Mouse (Mus musculus) regulatory T cell (primary cell): ENCODE data around the gene Mrpl41.

Source experiments
- in situ Hi-C: fragments of 300-600 bp; cut with MboI, MseI; formaldehyde crosslinking; loops from one replicate; pipeline ENCODE4 v1.15.1; 2025; ENCODE audit warnings: high pct_unique_total_duplicates

The Mrpl41 gene

DNA sequence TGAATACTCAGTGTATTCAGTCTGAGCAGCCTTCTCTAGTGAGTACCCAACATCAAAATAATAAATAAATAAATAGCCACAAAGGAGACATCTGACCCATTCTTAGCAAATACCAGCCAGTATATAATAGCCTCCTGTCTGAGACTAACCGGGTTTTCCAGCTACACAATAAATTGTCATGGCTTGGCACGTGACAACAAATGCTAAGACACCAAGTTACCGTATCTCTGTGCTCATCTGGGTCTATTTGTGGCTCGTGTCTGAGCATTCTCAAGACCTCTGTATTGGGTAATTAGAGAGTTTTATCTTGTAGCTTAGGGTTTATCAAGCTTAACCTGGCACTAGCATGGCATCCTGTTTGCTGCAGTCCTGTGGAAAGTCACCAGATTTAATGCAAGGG is 32.8 kb downstream of the Mrpl41 start:
- in situ Hi-C loops = no loop called here

DNA sequence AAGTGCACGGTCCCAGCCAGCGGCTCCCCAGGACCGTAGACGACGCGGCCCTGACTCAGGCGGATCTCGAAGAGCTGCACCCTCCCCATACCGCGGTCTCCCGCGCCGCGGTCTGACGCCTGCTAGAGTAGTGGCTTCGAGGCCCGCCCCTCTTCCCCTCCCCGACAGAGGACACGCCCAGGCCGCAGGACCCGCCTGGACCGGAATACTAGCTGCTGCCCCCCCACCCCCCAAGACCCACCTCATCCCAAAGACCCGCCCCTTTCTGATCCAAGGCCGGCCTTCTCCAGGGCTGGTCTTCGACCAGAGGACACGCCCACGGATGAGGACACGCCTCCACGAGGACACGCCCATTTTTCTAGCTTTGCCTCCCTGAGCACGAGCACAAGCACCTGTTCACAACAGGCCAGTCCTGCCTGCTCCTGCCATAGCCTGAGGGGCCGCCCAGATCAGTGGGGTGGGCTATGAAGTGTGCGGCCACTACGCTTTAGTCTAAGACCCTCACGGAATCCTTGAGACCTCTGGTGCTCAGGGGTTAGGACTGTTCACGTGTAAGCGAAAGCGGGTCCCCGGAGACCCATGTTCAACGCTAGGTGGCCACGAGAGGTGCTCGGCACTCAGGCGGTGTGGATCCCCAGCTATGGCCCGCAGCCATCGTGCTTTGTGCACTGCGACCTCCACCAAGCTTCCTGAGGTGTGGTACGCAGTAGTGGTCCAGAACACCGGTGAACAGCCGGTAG is 39.7 kb downstream of the Mrpl41 start, which contains the start of gene Arrdc1:
Gene Arrdc1 (minus strand): TSS at position 196 of the 740 bp plus-strand sequence.
- in situ Hi-C loops = no loop called here

DNA sequence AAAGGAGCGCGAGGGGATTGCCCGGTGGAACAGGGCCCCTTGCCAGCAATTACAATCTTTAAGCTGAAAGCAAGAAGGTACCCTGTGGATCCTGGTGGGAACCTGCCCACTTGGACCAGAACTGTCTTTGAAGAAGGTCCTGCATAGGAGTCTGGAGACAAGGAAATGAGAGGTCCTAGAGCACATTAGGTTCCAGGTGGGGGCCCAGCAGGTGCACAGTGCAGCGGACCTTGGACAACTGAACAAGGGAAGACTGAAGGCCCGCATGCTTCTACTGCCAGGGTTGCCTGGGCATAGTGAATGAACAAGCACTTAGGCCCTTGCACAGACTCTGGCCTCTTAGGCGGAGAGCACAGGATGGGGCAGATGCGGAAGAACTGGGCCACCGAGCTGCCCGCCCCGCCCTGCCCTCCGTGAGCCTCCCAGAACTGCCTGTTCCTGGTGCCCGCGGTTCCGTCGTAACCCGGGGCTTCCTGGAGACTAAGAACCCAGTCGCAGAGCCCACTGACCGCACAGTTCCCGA is 40.4 kb downstream of the Mrpl41 start:
- in situ Hi-C loops = no loop called here

DNA sequence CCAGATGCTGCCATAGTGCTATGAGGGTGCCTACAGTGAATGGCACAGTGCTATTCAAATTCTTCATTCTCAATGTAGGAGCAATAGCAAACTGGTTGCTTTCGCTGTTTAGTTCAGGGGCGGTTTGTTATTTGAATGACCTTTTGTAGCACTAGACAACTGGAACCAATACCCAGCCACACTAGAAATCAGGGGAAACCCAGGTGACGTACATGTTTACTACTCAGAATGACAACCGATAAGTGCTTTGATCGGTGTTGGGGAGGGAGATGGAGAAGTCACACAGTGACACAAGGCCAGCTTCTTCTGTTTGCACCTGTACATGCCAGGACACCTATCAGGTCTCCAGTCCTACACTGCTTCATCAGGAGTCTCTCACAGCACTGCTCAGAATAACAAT is 45.3 kb downstream of the Mrpl41 start:
- in situ Hi-C loops = no loop called here

DNA sequence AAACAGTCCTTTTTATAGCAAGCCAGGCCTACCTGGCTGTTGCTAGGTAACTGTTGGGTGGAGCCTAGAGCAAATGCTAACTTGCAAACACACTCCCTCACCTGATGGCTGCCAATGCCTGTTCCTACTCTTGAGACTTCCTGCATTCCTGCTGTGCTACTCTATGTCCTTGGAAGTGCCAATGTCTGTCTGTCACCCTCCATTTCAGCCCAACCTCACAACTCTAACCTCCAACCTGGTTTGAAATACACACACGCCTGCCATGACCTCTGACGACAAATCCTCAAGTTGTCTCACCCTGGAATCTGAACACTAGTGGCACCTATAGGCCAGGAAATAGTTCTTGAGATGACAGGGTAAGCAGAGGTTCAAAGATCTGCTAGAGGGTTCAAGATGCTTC is 45.8 kb downstream of the Mrpl41 start:
- in situ Hi-C loops = no loop called here

DNA sequence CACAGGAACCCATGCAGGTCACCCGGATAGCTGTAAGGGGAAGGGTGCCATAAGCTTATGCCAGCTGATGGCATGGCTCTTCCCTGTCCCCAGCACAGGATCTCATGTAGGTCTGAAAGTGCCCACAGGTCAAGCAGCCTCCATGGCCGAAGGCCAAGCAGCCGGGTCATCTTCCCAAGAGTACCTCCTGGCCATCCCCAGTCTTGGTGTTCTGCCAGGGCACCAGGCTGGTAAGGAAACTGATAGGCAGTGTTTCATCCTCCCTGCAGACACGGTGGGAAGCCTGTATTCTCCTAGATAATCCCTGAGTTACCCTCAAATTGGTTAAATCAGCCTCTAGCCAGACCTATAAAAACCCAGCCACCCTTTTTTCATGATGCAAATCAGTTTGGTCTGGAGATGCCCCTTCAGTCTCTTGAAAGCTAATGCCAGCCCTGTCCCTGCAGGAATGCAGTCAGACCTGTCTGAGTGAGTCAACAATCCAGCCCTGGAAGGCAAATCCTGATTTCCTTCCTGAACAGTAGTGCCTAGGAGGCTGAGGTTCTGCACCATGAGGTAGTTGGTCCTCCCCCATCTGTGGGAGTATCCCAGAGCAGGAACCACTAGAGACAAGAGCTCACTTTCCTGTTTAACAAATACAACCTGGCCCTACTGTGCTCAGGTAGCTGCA is 47.0 kb downstream of the Mrpl41 start:
- in situ Hi-C loops = no loop called here

DNA sequence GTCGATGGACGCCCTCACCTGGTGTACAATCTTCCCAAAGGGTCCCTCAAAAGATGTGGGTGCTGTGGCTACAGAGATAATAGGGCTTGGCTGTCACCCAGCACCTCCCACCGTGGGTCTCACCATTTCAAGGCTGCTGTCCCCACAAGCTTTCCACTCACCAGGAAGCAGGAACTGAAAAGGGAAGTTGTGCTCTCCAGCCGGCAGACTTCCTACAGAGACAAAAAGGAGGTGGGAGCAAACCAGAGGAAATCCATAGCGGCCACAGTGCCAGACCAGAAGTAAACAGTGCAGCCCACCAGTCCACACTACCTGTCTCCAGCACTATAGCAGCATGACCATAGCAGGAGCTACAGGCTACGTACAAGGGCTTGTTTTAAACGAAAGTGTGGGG is 47.9 kb downstream of the Mrpl41 start:
- in situ Hi-C loops = no loop called here

DNA sequence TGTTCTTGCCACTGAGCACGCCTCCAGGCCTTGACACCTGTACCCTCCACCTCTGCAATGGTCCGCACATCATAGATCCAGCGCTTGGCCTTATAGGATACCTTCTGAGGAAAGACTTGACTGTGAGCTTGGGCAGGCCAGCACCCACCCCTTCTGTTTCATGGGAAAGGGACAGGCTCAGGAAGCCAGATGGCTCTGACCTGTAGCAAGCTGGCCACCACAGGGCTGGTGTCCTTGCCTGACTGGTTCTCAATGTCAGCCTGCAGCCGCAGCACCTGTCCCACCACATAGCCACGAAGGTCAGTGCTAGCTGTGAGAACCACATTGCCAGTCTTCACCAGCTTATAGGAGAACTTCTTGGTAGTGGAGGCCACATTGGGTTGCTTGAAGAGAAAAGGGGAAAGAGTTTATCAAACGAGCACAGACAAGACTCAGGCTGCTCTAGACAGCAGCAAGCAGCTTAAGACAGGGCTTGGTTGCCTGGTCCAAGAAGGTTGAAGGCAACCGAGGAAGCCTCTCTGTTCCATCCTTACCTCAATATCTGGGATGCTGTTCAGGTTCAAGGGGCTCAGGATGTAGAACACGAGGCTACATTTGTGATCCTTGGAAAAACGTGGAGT is 48.4 kb downstream of the Mrpl41 start:
- in situ Hi-C loops = no loop called here

DNA sequence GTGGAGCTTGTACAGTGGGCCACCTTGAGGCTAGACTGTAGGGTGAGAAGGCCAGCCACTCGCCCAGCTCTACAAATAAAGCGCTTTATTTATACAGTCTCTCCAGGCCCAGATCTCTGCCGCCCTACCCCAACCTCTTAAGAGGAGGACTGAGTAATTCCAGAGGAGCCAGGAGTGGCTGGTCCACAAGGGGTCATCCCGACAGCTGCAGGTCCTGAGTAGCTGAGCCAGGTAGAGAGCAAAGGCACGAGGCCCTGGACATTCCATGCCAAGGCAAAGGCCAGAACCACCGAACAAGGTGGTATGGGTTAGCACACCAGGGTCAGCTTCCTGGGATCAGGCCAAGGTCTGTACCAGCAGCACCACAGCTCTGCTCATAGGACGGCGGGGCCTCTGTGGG is 49.6 kb downstream of the Mrpl41 start:
- in situ Hi-C loops = no loop called here
